Mouse (Mus musculus): ENCODE results near the gene Grm4. TPM values are rescaled to one million over a fixed set of nuclear protein-coding genes. Genes with fewer than 3 reads are reported as not detected.
A peak's percentile ranks its signal among the peaks of the same experiment; 100 is the strongest.
"Not testable (repeated sequence)": the region's sequence is repeated elsewhere in the genome, so short reads cannot be mapped to it uniquely, and the experiment has no call there.

Grm4 gene
- total and polyA plus RNA-seq, 2 experiments from 2014 or later, result 10.1 to 34.3 TPM

DNA sequence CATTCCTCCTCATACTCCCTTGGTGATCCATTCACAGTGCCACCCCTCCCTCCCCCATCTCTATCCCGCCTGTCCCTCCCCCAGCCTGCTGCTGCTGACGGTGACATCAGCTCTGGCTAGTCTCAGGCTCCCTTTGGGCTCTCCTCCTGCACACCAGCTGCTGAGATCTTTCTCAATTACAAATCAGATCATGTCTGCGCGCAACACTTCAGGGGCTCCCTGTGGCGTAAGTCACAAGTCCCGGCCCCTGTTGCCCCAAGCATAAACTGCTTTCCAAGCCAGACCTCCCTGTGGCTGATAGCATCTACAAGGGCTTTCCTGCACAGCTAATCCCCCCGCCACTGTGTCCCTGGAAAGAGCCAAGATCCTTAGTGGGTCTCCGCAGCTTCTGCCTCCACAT is 128.3 kb downstream of the Grm4 start:
- peak; percentile 75 for DNase-seq (ENCODE audit: low spot score)
- WGBS, result 12% methylated on average over 8 of the region's 8 CpGs
- no peaks in the 10 kb centered on the region for H3K27me3 ChIP-seq (ENCODE audit: insufficient read depth, low read length)
- no peak overlapping the region for H3K27ac ChIP-seq
- H3K36me3 ChIP-seq (ENCODE audit: insufficient read depth, low read length), result no peaks in the 10 kb centered on the region
- no peaks in the 10 kb centered on the region for H3K9me3 ChIP-seq (ENCODE audit: low read length)
- no peak overlapping the region for H3K9ac ChIP-seq (replicated peaks; ENCODE audit: low read length)
- H3K4me1 ChIP-seq (ENCODE audit: insufficient read depth, low read length), result peaks cover 5% of the 10 kb centered on the region
- peak; percentile 67 for ATAC-seq
- no peak for TF ChIP-seq CTCF (IDR thresholded peaks at IDR 0.05; ENCODE audit: low read depth)
- H3K4me2 ChIP-seq (ENCODE audit: low read depth, low read length), result no peak overlapping the region
- H3K4me3 ChIP-seq (ENCODE audit: low read length), result no peak overlapping the region

DNA sequence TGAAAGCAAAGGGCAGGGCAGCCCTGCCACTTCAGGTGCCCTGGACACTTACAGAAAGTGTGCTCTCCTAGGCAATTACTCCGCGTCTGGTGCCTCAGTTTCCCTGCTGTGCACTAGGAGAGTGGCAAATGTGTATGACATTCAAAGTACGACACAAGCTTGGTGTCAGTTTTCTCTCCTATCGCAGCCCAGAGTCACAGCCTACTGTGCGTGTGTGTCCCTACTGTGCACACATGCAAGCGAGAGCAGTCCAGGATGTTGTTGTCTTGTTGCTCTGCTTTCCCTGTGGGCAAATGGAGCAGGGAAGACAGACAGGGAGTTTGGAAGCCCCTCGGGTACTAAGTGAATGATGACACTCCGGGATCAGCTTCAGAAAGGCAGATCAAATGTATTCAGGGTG is 131.2 kb downstream of the Grm4 start:
- no peak for DNase-seq (ENCODE audit: low spot score)
- H3K9ac ChIP-seq (replicated peaks; ENCODE audit: low read length), result no peak overlapping the region
- no peaks in the 10 kb centered on the region for H3K9me3 ChIP-seq (ENCODE audit: low read length)
- no peak for TF ChIP-seq CTCF (IDR thresholded peaks at IDR 0.05; ENCODE audit: low read depth)
- peaks cover 5% of the 10 kb centered on the region for H3K4me1 ChIP-seq (ENCODE audit: insufficient read depth, low read length)
- H3K27ac ChIP-seq, result no peak overlapping the region
- WGBS, result 76% methylated on average over 8 of the region's 8 CpGs
- no peaks in the 10 kb centered on the region for H3K36me3 ChIP-seq (ENCODE audit: insufficient read depth, low read length)
- ATAC-seq, result no peak
- no peaks in the 10 kb centered on the region for H3K27me3 ChIP-seq (ENCODE audit: insufficient read depth, low read length)
- no peak overlapping the region for H3K4me2 ChIP-seq (ENCODE audit: low read depth, low read length)
- no peak overlapping the region for H3K4me3 ChIP-seq (ENCODE audit: low read length)

DNA sequence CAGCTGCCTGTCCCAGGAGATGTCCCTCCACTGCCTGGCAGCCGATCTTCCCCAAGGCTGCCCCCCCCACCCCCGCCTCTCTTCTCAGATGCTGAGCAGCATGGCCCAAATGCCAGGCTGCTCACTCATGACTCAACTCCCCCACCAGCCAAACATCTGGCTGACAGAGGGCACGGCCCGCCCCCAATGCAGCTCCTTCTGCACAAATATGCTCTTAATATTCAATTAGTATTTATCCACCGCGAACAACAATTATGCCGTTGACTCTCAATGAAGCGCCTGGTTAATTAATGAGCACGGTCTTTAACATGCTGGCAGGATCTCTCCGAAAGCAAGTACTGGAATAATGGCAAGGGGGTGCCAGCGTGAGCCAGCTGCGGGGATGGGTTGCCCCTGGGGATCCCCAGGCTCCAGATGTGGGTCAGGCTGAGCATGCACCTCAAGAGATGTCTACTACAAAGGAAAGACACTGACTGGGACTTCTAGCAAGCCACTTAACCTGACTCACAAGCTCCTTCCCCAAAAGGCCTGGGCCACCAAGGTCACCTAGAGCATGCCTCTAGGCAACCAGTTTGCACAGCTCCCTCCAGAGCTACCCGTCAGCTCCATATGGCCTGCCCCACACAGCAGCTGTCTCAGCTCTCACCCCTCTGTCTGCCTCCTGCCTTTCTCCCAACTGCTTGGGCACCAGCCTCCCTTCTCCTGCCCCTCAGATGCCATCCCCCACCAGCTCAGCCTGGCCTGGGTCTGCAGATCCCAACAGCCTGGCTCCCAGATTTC is 131.8 kb downstream of the Grm4 start:
- Histone ChIP-seq H3K4me3 (ENCODE audit: low read length) (no peak overlapping the region), H3K27ac (no peak overlapping the region), H3K27me3 (ENCODE audit: insufficient read depth, low read length) (no peaks in the 10 kb centered on the region), H3K9ac (replicated peaks; ENCODE audit: low read length) (no peak overlapping the region), H3K4me1 (ENCODE audit: insufficient read depth, low read length) (peaks cover 5% of the 10 kb centered on the region), H3K36me3 (ENCODE audit: insufficient read depth, low read length) (no peaks in the 10 kb centered on the region), H3K4me2 (ENCODE audit: low read depth, low read length) (no peak overlapping the region), H3K9me3 (ENCODE audit: low read length) (no peaks in the 10 kb centered on the region)
- TF ChIP-seq CTCF (IDR thresholded peaks at IDR 0.05; ENCODE audit: low read depth), result no peak
- ATAC-seq, result peak; percentile 57
- WGBS, result 25% methylated on average over 13 of the region's 13 CpGs
- peak; percentile 56 for DNase-seq (ENCODE audit: low spot score)

DNA sequence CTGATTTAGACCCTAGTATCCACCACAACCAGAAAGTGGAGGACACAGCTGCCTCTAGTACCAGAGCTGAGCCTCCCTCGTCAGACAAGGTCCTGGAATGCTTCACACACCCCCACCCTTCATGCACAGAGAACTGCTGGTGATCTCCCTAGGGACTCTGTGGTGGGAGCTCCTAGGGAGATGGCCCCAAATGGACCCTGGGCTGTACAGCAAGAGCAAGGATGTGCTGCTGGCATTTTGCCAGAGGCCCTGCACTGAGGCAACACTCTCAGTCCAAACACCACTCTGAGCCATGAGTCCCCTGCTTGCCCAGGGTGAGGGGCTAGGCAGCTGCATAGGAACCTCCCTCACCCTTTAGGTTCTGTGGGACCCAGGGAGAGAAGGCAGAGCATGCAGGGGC is 134.8 kb downstream of the Grm4 start:
- Histone ChIP-seq H3K4me3 (ENCODE audit: low read length) (no peak overlapping the region), H3K4me1 (ENCODE audit: insufficient read depth, low read length) (peaks cover 5% of the 10 kb centered on the region; the same call in 1 of the 2 replicates), H3K9me3 (ENCODE audit: low read length) (no peaks in the 10 kb centered on the region), H3K27me3 (ENCODE audit: insufficient read depth, low read length) (no peaks in the 10 kb centered on the region), H3K36me3 (ENCODE audit: insufficient read depth, low read length) (no peaks in the 10 kb centered on the region), H3K27ac (no peak overlapping the region), H3K9ac (replicated peaks; ENCODE audit: low read length) (no peak overlapping the region), H3K4me2 (ENCODE audit: low read depth, low read length) (no peak overlapping the region)
- no peak for TF ChIP-seq CTCF (IDR thresholded peaks at IDR 0.05; ENCODE audit: low read depth)
- WGBS, result 63% methylated on average over 1 of the region's 1 CpGs
- no peak for DNase-seq (ENCODE audit: low spot score)
- ATAC-seq, result no peak

DNA sequence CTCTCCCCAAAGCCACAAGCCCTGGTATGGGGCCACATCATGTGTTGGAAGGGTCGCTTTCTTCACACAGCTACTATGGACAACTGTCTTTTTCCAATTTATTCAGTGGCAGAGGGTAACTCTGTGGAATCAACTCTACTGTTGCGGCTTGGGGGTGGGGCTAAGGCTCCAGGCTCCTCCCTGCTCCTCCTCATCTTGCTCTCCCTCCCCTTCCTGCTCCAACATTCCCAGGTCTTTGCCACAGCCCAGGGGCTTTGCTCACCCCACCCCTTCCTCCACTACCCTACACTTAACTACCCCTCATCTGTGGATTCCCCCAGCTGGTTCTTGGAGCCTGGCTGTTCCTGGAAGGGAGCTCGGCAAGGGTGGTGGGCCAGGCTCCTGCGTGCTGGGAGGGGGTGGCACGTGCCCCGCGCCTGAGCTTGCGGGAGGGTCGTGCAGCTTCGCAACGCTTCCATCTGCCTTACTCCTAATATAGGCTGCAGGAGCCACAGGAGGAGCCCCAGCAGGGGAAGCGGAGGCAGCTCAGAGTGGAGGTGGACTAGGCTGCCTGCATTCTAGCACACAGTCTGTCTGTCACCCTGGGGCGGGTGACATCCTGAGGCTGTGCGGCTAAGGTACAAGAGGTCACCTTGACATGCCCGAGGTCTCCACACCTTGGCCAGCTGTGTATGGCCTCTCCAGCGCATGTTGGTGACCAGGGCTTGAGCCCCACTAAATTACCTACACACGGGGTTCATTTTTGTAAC is 135.5 kb downstream of the Grm4 start:
- 54% methylated on average over 17 of the region's 17 CpGs for WGBS
- no peak for TF ChIP-seq CTCF (IDR thresholded peaks at IDR 0.05; ENCODE audit: low read depth)
- no peaks in the 10 kb centered on the region for H3K27me3 ChIP-seq (ENCODE audit: insufficient read depth, low read length)
- no peak overlapping the region for H3K27ac ChIP-seq
- H3K4me3 ChIP-seq (ENCODE audit: low read length), result no peak overlapping the region
- H3K4me1 ChIP-seq (ENCODE audit: insufficient read depth, low read length), result peaks cover 5% of the 10 kb centered on the region; the same call in 1 of the 2 replicates
- no peaks in the 10 kb centered on the region for H3K9me3 ChIP-seq (ENCODE audit: low read length)
- DNase-seq (ENCODE audit: low spot score) (no peak), ATAC-seq (no peak)
- H3K4me2 ChIP-seq (ENCODE audit: low read depth, low read length), result no peak overlapping the region
- no peak overlapping the region for H3K9ac ChIP-seq (replicated peaks; ENCODE audit: low read length)
- no peaks in the 10 kb centered on the region for H3K36me3 ChIP-seq (ENCODE audit: insufficient read depth, low read length)

DNA sequence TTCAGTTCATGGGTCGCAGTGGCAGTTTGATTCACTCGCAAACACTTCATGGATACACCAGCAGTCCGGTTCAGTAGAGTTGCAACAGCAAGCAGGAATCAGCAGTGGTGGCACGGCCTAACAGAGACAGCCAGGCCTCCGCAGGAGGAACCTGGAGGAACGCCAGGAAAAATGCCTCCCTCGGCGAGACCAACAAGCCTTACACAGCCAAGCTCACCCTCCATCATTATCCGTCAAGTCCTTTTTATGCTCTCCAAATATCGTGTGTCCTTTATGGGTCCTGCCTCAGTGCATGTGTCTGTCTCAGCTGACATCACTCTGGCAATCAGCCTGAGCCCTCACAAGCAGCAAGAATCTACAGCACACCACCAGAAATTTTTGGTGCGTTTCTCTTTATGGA is 138.3 kb downstream of the Grm4 start:
- ATAC-seq (no peak), DNase-seq (ENCODE audit: low spot score) (no peak)
- Histone ChIP-seq H3K9me3 (ENCODE audit: low read length) (no peaks in the 10 kb centered on the region), H3K4me1 (ENCODE audit: insufficient read depth, low read length) (no peaks in the 10 kb centered on the region), H3K9ac (replicated peaks; ENCODE audit: low read length) (no peak overlapping the region), H3K4me3 (ENCODE audit: low read length) (no peak overlapping the region), H3K27ac (no peak overlapping the region), H3K27me3 (ENCODE audit: insufficient read depth, low read length) (no peaks in the 10 kb centered on the region), H3K4me2 (ENCODE audit: low read depth, low read length) (no peak overlapping the region), H3K36me3 (ENCODE audit: insufficient read depth, low read length) (no peaks in the 10 kb centered on the region)
- WGBS, result 60% methylated on average over 11 of the region's 11 CpGs
- TF ChIP-seq CTCF (IDR thresholded peaks at IDR 0.05; ENCODE audit: low read depth), result no peak

DNA sequence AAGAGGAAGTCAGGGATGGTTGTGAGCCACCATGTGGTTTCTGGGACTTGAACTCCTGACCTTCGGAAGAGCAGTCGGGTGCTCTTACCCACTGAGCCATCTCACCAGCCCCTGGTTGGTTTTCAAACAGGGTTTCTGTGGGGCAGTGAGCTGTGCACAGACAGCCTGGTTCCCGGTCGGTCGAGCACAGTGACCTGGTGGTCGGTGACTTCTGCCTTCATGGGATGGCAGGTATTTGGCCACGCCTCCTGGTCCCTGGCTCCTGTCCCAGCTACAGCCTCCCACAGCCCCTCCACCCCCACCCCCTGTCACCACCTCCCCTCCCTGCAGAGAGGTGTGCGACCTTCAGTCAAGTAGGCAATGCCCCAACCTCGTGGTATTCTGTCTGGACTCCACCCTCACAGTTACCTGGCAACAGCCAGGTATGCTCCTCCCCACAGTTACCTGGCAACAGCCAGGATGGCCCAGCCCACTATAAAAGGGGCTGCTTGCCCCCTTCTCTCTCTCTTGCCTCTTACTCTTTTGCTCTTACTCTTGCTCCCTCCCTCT is 140.2 kb downstream of the Grm4 start:
- H3K9me3 ChIP-seq (ENCODE audit: low read length); H3K36me3 ChIP-seq (ENCODE audit: insufficient read depth, low read length); ATAC-seq; H3K9ac ChIP-seq (replicated peaks; ENCODE audit: low read length); H3K27me3 ChIP-seq (ENCODE audit: insufficient read depth, low read length); H3K4me2 ChIP-seq (ENCODE audit: low read depth, low read length); H3K4me3 ChIP-seq (ENCODE audit: low read length); DNase-seq (ENCODE audit: low spot score); H3K27ac ChIP-seq; H3K4me1 ChIP-seq (ENCODE audit: insufficient read depth, low read length): not testable (repeated sequence)
- WGBS, result 66% methylated on average over 9 of the region's 9 CpGs

Measured in hindbrain, postnatal 0 days (tissue).